Mouse (Mus musculus): ENCODE results near the gene St6galnac4.

The St6galnac4 gene

GRCm38 (mm10) chr2:32586871-32587351, at the start of gene St6galnac4:
TSS of gene St6galnac4 (plus strand) at chr2:32587095.
- peak; percentile 95 for DNase-seq (ENCODE audit: low read depth, low spot score)

GRCm38 (mm10) chr2:32537360-32537905, 49.5 kb upstream of the St6galnac4 start:
- DNase-seq (ENCODE audit: low read depth, low spot score), result no peak

- no peak for DNase-seq (ENCODE audit: low read depth, low spot score)
These were observed 49.0 kb upstream of the St6galnac4 start for GRCm38 (mm10) chr2:32537941-32538340.

GRCm38 (mm10) chr2:32538461-32538860, 48.4 kb upstream of the St6galnac4 start:
- DNase-seq (ENCODE audit: low read depth, low spot score), result no peak

- peak; percentile 58 for DNase-seq (ENCODE audit: low read depth, low spot score)
These were observed 47.4 kb upstream of the St6galnac4 start for GRCm38 (mm10) chr2:32539452-32539981.

GRCm38 (mm10) chr2:32541333-32541908, 45.5 kb upstream of the St6galnac4 start:
- no peak for DNase-seq (ENCODE audit: low read depth, low spot score)

GRCm38 (mm10) chr2:32541986-32542573, 44.8 kb upstream of the St6galnac4 start:
- no peak for DNase-seq (ENCODE audit: low read depth, low spot score)

GRCm38 (mm10) chr2:32543031-32543449, 43.9 kb upstream of the St6galnac4 start:
- no peak for DNase-seq (ENCODE audit: low read depth, low spot score)

GRCm38 (mm10) chr2:32546951-32547350, 39.9 kb upstream of the St6galnac4 start:
- DNase-seq (ENCODE audit: low read depth, low spot score), result no peak

GRCm38 (mm10) chr2:32547380-32547779, 39.5 kb upstream of the St6galnac4 start:
- DNase-seq (ENCODE audit: low read depth, low spot score), result no peak

GRCm38 (mm10) chr2:32547964-32548739, 38.7 kb upstream of the St6galnac4 start:
- DNase-seq (ENCODE audit: low read depth, low spot score), result no peak

- DNase-seq (ENCODE audit: low read depth, low spot score), result no peak
These were observed 37.7 kb upstream of the St6galnac4 start for GRCm38 (mm10) chr2:32549171-32549570.

- no peak for DNase-seq (ENCODE audit: low read depth, low spot score)
These were observed 37.1 kb upstream of the St6galnac4 start for GRCm38 (mm10) chr2:32549764-32550163.

GRCm38 (mm10) chr2:32551236-32551635, 35.7 kb upstream of the St6galnac4 start:
- DNase-seq (ENCODE audit: low read depth, low spot score), result no peak

GRCm38 (mm10) chr2:32553592-32554148, 33.2 kb upstream of the St6galnac4 start:
- DNase-seq (ENCODE audit: low read depth, low spot score), result no peak

GRCm38 (mm10) chr2:32555484-32555883, 31.4 kb upstream of the St6galnac4 start:
- DNase-seq (ENCODE audit: low read depth, low spot score), result peak; percentile 79

GRCm38 (mm10) chr2:32556019-32556418, 30.9 kb upstream of the St6galnac4 start:
- DNase-seq (ENCODE audit: low read depth, low spot score), result no peak

- no peak for DNase-seq (ENCODE audit: low read depth, low spot score)
These were observed 27.3 kb upstream of the St6galnac4 start for GRCm38 (mm10) chr2:32559570-32559969.

GRCm38 (mm10) chr2:32566536-32567063, 20.3 kb upstream of the St6galnac4 start:
- DNase-seq (ENCODE audit: low read depth, low spot score), result peak; percentile 83

GRCm38 (mm10) chr2:32568149-32568548, 18.7 kb upstream of the St6galnac4 start:
- DNase-seq (ENCODE audit: low read depth, low spot score), result no peak

GRCm38 (mm10) chr2:32568941-32569340, 18.0 kb upstream of the St6galnac4 start:
- no peak for DNase-seq (ENCODE audit: low read depth, low spot score)
